Comparison of ENCODE assay signal across 8 mouse cellular contexts in the genomic region with DNA sequence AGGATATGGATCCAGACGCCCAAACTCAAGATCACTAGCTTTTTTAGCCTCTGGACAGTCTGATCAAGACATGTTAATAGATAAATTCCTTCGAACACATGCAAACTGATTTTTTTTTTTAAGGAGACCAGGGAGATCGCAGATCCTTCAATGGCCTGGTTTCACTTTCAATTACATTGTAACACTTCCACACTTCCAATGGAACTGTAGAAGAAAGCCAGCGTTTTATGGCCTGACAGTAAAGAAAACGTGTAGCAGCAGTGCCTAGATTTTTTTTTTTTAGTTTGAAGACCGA. TPM values are rescaled to one million over a fixed set of nuclear protein-coding genes. Genes with fewer than 3 reads are reported as not detected.
DNase-seq lines count a peak whose midpoint lies in the region; ATAC-seq and TF ChIP-seq lines count a peak whose summit lies in the region.

No protein-coding gene starts in this region.

- no peak for TF ChIP-seq CTCF in G1E (IDR thresholded peaks at IDR 0.05; ENCODE audit: low read depth, low read length)

- peak overlapping the region; percentile 81 for H3K4me3 ChIP-seq in heart, embryonic 15.5 days
- H3K4me3 ChIP-seq in G1E (ENCODE audit: low read depth, low read length): peak overlapping the region; percentile 93
- peak overlapping the region; percentile 95 for H3K4me3 ChIP-seq in hindbrain, embryonic 13.5 days
- peak overlapping the region; percentile 96 for H3K4me3 ChIP-seq in midbrain, embryonic 13.5 days (replicated peaks)

- peak overlapping the region; percentile 90 for H3K9ac ChIP-seq in heart, embryonic 15.5 days
- H3K9ac ChIP-seq in hindbrain, embryonic 13.5 days: peak overlapping the region; percentile 93
- peak overlapping the region; percentile 94 for H3K9ac ChIP-seq in midbrain, embryonic 13.5 days (replicated peaks)

- DNase-seq in heart, postnatal 14 days: no peak
- no peak for DNase-seq in G1E (ENCODE audit: low spot score)
- DNase-seq in layer of hippocampus, postnatal 10 days (ENCODE audit: low spot score in 2 of 2): no peak
- no peak for DNase-seq in left cerebral cortex, postnatal 10 days (ENCODE audit: extremely low spot score in 1 of 2, low spot score in 2 of 2)
- DNase-seq in adrenal gland, postnatal 14 days: no peak

- H3K4me2 ChIP-seq in heart, embryonic 15.5 days: peak overlapping the region; percentile 74
- H3K4me2 ChIP-seq in hindbrain, embryonic 13.5 days: peak overlapping the region; percentile 69
- peak overlapping the region; percentile 82 for H3K4me2 ChIP-seq in midbrain, embryonic 13.5 days (replicated peaks)

- intact Hi-C loops in heart, postnatal 14 days (cut with DNase I): loop anchor here (2.0 to 5.0 kb wide), 2 partner anchors 62 to 71 kb away; a partner anchor contains a TSS
- intact Hi-C loops in left cerebral cortex, postnatal 10 days (cut with DNase I): loop anchor here (5.0 kb wide), 1 partner anchor 62 kb away; a partner anchor contains a TSS

- peaks cover 51% of the 10 kb centered on the region for H3K4me1 ChIP-seq in heart, embryonic 15.5 days (replicated peaks)
- peaks cover 47% of the 10 kb centered on the region for H3K4me1 ChIP-seq in G1E (ENCODE audit: insufficient read depth, low read depth, low read length)
- peaks cover 43% of the 10 kb centered on the region for H3K4me1 ChIP-seq in hindbrain, embryonic 13.5 days (replicated peaks)
- H3K4me1 ChIP-seq in midbrain, embryonic 13.5 days (replicated peaks): peaks cover 43% of the 10 kb centered on the region

- H3K27ac ChIP-seq in heart, embryonic 15.5 days: peak overlapping the region; percentile 99; the same call in 1 of the 2 replicates
- H3K27ac ChIP-seq in hindbrain, embryonic 13.5 days: no peak overlapping the region
- no peak overlapping the region for H3K27ac ChIP-seq in midbrain, embryonic 13.5 days

- WGBS in heart, embryonic 15.5 days: 5% methylated on average over 6 of the region's 6 CpGs
- WGBS in hindbrain, embryonic 13.5 days: 28% methylated on average over 6 of the region's 6 CpGs
- 29% methylated on average over 6 of the region's 6 CpGs for WGBS in midbrain, embryonic 13.5 days

- no peaks in the 10 kb centered on the region for H3K36me3 ChIP-seq in heart, embryonic 15.5 days
- peaks cover 42% of the 10 kb centered on the region for H3K36me3 ChIP-seq in G1E (replicated peaks)
- H3K36me3 ChIP-seq in hindbrain, embryonic 13.5 days: no peaks in the 10 kb centered on the region
- no peaks in the 10 kb centered on the region for H3K36me3 ChIP-seq in midbrain, embryonic 13.5 days

- H3K9me3 ChIP-seq in heart, embryonic 15.5 days (replicated peaks): no peaks in the 10 kb centered on the region
- H3K9me3 ChIP-seq in G1E (replicated peaks): no peaks in the 10 kb centered on the region
- no peaks in the 10 kb centered on the region for H3K9me3 ChIP-seq in hindbrain, embryonic 13.5 days
- H3K9me3 ChIP-seq in midbrain, embryonic 13.5 days: no peaks in the 10 kb centered on the region

- no peak for ATAC-seq in heart, embryonic 15.5 days (replicated peaks; ENCODE audit: insufficient number of reproducible peaks, insufficient read depth, low FRiP score, low read depth)
- no peak for ATAC-seq in G1E (ENCODE audit: extremely low read depth, insufficient number of reproducible peaks, low FRiP score, poor library complexity, severe bottlenecking)
- no peak for ATAC-seq in hindbrain, embryonic 13.5 days (ENCODE audit: low FRiP score)
- ATAC-seq in midbrain, embryonic 13.5 days: no peak

- H3K27me3 ChIP-seq in heart, embryonic 15.5 days: no peaks in the 10 kb centered on the region
- H3K27me3 ChIP-seq in G1E (ENCODE audit: insufficient read depth, low read length): no peaks in the 10 kb centered on the region
- no peaks in the 10 kb centered on the region for H3K27me3 ChIP-seq in hindbrain, embryonic 13.5 days
- no peaks in the 10 kb centered on the region for H3K27me3 ChIP-seq in midbrain, embryonic 13.5 days

RNA-seq across cellular contexts. Expression of a gene that starts 1.2 kb away (rescaled TPM):
- 12.0 and 12.1 TPM in 2 replicates for polyA plus RNA-seq in heart, embryonic 15.5 days (2015; fragmentation: Nextera tagmentation; extraction: Ambion mirVana)
- total RNA-seq in heart, postnatal 14 days (2021): 10 to 100 TPM; 66.8 to 68.4 TPM
- total RNA-seq in G1E (2014; fragmentation: Nextera tagmentation) (71.5 and 96.7 TPM in 2 replicates), G1E (2017) (36.7 and 43.1 TPM in 2 replicates)
- polyA plus RNA-seq in G1E (2012): 23.5 and 36.5 TPM in 2 replicates
- 7.8 and 8.4 TPM in 2 replicates for polyA plus RNA-seq in hindbrain, embryonic 13.5 days (2015; fragmentation: Nextera tagmentation; extraction: Ambion mirVana)
- polyA plus RNA-seq in midbrain, embryonic 13.5 days (2015; fragmentation: Nextera tagmentation; extraction: Ambion mirVana): 6.7 and 7.0 TPM in 2 replicates
- total RNA-seq in layer of hippocampus, postnatal 10 days (2021): 10 to 100 TPM; 49.2 to 51.0 TPM
- total RNA-seq in left cerebral cortex, postnatal 10 days (2021): 10 to 100 TPM; 43.7 to 46.2 TPM
- total RNA-seq in adrenal gland, postnatal 14 days (2021): 53.6 and 53.8 TPM in 2 replicates

RNA-seq across cellular contexts. Expression of a gene that starts 48.1 kb away (rescaled TPM):
- polyA plus RNA-seq in heart, embryonic 15.5 days (2015; fragmentation: Nextera tagmentation; extraction: Ambion mirVana): 18.0 and 20.9 TPM in 2 replicates
- 10 to 100 TPM; 14.9 to 17.7 TPM for total RNA-seq in heart, postnatal 14 days (2021)
- total RNA-seq in G1E (2014; fragmentation: Nextera tagmentation): 10.5 and 11.6 TPM in 2 replicates
- 16.2 and 17.9 TPM in 2 replicates for total RNA-seq in G1E (2017)
- 1.9 and 2.9 TPM in 2 replicates for polyA plus RNA-seq in G1E (2012)
- 38.9 and 39.4 TPM in 2 replicates for polyA plus RNA-seq in hindbrain, embryonic 13.5 days (2015; fragmentation: Nextera tagmentation; extraction: Ambion mirVana)
- polyA plus RNA-seq in midbrain, embryonic 13.5 days (2015; fragmentation: Nextera tagmentation; extraction: Ambion mirVana): 41.9 and 43.4 TPM in 2 replicates
- total RNA-seq in layer of hippocampus, postnatal 10 days (2021): 10 to 100 TPM; 49.8 to 52.0 TPM
- total RNA-seq in left cerebral cortex, postnatal 10 days (2021): 10 to 100 TPM; 54.4 to 59.6 TPM
- 23.0 and 27.5 TPM in 2 replicates for total RNA-seq in adrenal gland, postnatal 14 days (2021)
